Mouse (Mus musculus): ENCODE data around the gene Pik3c2a.

DNA sequence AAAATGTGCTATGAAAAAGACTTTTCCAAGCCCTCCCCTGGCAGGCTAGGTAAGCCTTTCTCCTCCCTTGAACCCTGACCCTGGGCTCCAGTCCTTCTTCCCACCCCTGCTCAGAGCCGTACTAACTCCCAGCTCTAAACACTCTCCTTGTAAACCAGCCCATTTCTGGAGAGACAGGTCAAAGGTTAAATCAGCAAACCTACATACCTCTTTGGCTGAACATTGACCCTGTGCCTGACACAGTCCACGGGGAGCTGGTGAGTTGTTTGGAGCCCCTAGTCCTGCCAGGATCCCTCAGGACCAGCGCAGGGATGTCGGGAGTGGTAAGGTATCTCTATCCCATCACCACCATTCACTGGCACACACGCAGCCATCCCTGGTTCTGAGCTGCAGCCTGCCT lies 150.9 kb downstream of the Pik3c2a start:
- TF ChIP-seq CTCF (IDR thresholded peaks at IDR 0.05; ENCODE audit: low read depth): no peak
- TF ChIP-seq EP300 (IDR thresholded peaks at IDR 0.05; ENCODE audit: low read depth): no peak

Measured in liver, postnatal 0 days (tissue).